Mouse (Mus musculus): ENCODE results near the gene Ggct. TPM values are rescaled to one million over a fixed set of nuclear protein-coding genes. Genes with fewer than 3 reads are reported as not detected.

The Ggct gene
- polyA plus RNA-seq, 1 experiment from 2014 or later: 10.8 TPM

GRCm38 (mm10) chr6:55003559-55003958 is 10.8 kb upstream of the Ggct start:
- Histone ChIP-seq H3K27me3 (ENCODE audit: control insufficient read depth, insufficient read depth, low read length) (no peaks in the 10 kb centered on the region), H3K4me2 (ENCODE audit: low read depth, low read length) (no peak overlapping the region), H3K27ac (ENCODE audit: low read length) (no peak overlapping the region), H3K9me3 (replicated peaks; ENCODE audit: control insufficient read depth, low read length) (no peaks in the 10 kb centered on the region), H3K4me3 (replicated peaks; ENCODE audit: low read length) (no peak overlapping the region), H3K9ac (ENCODE audit: low read length) (no peak overlapping the region), H3K36me3 (ENCODE audit: control insufficient read depth, insufficient read depth, low read length) (no peaks in the 10 kb centered on the region), H3K4me1 (ENCODE audit: control insufficient read depth, insufficient read depth, low read length) (no peaks in the 10 kb centered on the region)
- ATAC-seq (ENCODE audit: insufficient read depth, low FRiP score): no peak
- WGBS: 62% methylated on average over 4 of the region's 4 CpGs

DNA sequence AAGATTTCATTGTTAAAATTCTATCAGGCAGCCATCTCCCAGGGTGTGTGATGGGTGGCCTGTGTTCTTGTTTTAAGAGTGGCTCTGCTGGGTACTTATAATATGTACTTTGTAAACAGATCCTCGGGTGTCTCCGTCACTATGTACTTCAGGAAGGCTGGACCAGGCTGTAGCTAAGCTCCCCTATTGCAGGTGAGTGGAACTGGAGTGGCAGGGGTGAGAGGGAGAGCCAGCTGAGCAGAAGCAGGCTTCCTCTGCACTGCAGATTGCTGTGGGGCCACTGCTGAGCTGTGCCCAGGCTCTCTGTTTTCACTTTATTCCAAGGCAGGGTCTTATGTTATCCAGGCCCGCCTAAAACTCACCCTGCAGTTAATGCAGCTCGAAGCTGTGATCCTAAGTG is 9.7 kb upstream of the Ggct start:
- Histone ChIP-seq H3K4me1 (ENCODE audit: control insufficient read depth, insufficient read depth, low read length) (no peaks in the 10 kb centered on the region), H3K27ac (ENCODE audit: low read length) (no peak overlapping the region), H3K4me3 (replicated peaks; ENCODE audit: low read length) (no peak overlapping the region), H3K36me3 (ENCODE audit: control insufficient read depth, insufficient read depth, low read length) (no peaks in the 10 kb centered on the region), H3K4me2 (ENCODE audit: low read depth, low read length) (no peak overlapping the region), H3K9me3 (replicated peaks; ENCODE audit: control insufficient read depth, low read length) (no peaks in the 10 kb centered on the region), H3K27me3 (ENCODE audit: control insufficient read depth, insufficient read depth, low read length) (no peaks in the 10 kb centered on the region), H3K9ac (ENCODE audit: low read length) (no peak overlapping the region)
- no peak for ATAC-seq (ENCODE audit: insufficient read depth, low FRiP score)
- 58% methylated on average over 4 of the region's 4 CpGs for WGBS

- Histone ChIP-seq H3K27ac (ENCODE audit: low read length) (no peak overlapping the region), H3K27me3 (ENCODE audit: control insufficient read depth, insufficient read depth, low read length) (no peaks in the 10 kb centered on the region), H3K4me2 (ENCODE audit: low read depth, low read length) (no peak overlapping the region), H3K4me3 (replicated peaks; ENCODE audit: low read length) (no peak overlapping the region), H3K9ac (ENCODE audit: low read length) (no peak overlapping the region), H3K36me3 (ENCODE audit: control insufficient read depth, insufficient read depth, low read length) (no peaks in the 10 kb centered on the region), H3K9me3 (replicated peaks; ENCODE audit: control insufficient read depth, low read length) (no peaks in the 10 kb centered on the region), H3K4me1 (ENCODE audit: control insufficient read depth, insufficient read depth, low read length) (no peaks in the 10 kb centered on the region)
- WGBS: 78% methylated on average over 4 of the region's 4 CpGs
- ATAC-seq (ENCODE audit: insufficient read depth, low FRiP score): no peak
Observed at GRCm38 (mm10) chr6:55001320-55001719, 8.6 kb upstream of the Ggct start.

DNA sequence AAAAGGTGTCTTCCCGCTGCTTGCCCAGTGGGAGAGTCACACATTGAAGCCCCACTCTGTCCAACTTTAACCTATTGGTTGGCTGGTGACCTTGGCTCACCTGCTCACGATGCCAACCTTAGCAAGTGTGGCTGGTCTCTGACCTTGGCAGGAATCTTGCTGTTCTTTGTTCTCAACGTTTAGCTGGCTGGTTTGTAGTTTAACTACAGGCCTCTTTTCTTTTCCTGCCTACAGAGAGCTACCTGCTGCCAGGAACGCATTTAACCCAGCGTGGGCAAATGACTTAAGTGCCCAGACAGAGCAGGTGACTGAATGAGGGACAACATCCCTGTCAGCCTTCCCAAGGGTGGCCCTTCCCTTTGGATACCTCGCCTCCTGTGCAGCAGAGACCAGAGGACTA is 5.0 kb upstream of the Ggct start:
- no peaks in the 10 kb centered on the region for H3K36me3 ChIP-seq (ENCODE audit: control insufficient read depth, insufficient read depth, low read length)
- no peaks in the 10 kb centered on the region for H3K4me1 ChIP-seq (ENCODE audit: control insufficient read depth, insufficient read depth, low read length)
- H3K4me2 ChIP-seq (ENCODE audit: low read depth, low read length): no peak overlapping the region
- no peak overlapping the region for H3K27ac ChIP-seq (ENCODE audit: low read length)
- no peak for ATAC-seq (ENCODE audit: insufficient read depth, low FRiP score)
- H3K27me3 ChIP-seq (ENCODE audit: control insufficient read depth, insufficient read depth, low read length): no peaks in the 10 kb centered on the region
- no peak overlapping the region for H3K4me3 ChIP-seq (replicated peaks; ENCODE audit: low read length)
- H3K9me3 ChIP-seq (replicated peaks; ENCODE audit: control insufficient read depth, low read length): no peaks in the 10 kb centered on the region
- H3K9ac ChIP-seq (ENCODE audit: low read length): no peak overlapping the region
- 71% methylated on average over 6 of the region's 6 CpGs for WGBS

- no peaks in the 10 kb centered on the region for H3K36me3 ChIP-seq (ENCODE audit: control insufficient read depth, insufficient read depth, low read length)
- 75% methylated on average over 3 of the region's 3 CpGs for WGBS
- H3K4me3 ChIP-seq (replicated peaks; ENCODE audit: low read length): no peak overlapping the region
- H3K27ac ChIP-seq (ENCODE audit: low read length): no peak overlapping the region
- H3K9ac ChIP-seq (ENCODE audit: low read length): no peak overlapping the region
- H3K4me1 ChIP-seq (ENCODE audit: control insufficient read depth, insufficient read depth, low read length): peaks cover 7% of the 10 kb centered on the region
- H3K4me2 ChIP-seq (ENCODE audit: low read depth, low read length): no peak overlapping the region
- no peaks in the 10 kb centered on the region for H3K27me3 ChIP-seq (ENCODE audit: control insufficient read depth, insufficient read depth, low read length)
- no peaks in the 10 kb centered on the region for H3K9me3 ChIP-seq (replicated peaks; ENCODE audit: control insufficient read depth, low read length)
- ATAC-seq (ENCODE audit: insufficient read depth, low FRiP score): no peak
Observed at GRCm38 (mm10) chr6:54996361-54996760, 3.6 kb upstream of the Ggct start.

DNA sequence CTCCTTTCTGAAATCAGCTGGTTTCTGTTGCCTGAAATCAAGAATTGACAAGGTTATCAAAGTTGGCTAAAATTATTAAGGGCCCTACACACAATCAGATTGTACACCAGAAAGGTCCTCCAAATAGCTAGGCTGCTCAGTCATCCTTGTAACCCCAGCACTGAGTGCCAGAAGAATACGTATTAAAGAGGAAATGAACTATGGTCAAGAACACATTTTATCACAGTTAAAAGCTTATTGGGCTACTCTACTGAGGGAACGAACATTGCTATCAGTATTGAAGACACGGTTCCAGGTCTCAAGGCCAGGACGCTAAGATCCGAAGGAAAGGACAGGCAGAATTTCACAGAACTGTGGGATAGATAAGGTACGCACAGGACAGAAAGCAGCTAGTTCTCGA is 609 bp downstream of the Ggct start:
- peak overlapping the region; percentile 54 for H3K4me3 ChIP-seq (replicated peaks; ENCODE audit: low read length)
- peaks cover 7% of the 10 kb centered on the region for H3K4me1 ChIP-seq (ENCODE audit: control insufficient read depth, insufficient read depth, low read length)
- no peaks in the 10 kb centered on the region for H3K9me3 ChIP-seq (replicated peaks; ENCODE audit: control insufficient read depth, low read length)
- peak overlapping the region; percentile 64 for H3K9ac ChIP-seq (ENCODE audit: low read length)
- peak overlapping the region; percentile 92 for H3K4me2 ChIP-seq (ENCODE audit: low read depth, low read length)
- peak overlapping the region; percentile 41; the same call in 1 of the 2 replicates for H3K27ac ChIP-seq (ENCODE audit: low read length)
- ATAC-seq (ENCODE audit: insufficient read depth, low FRiP score): no peak
- H3K36me3 ChIP-seq (ENCODE audit: control insufficient read depth, insufficient read depth, low read length): no peaks in the 10 kb centered on the region
- no peaks in the 10 kb centered on the region for H3K27me3 ChIP-seq (ENCODE audit: control insufficient read depth, insufficient read depth, low read length)
- 2% methylated on average over 7 of the region's 7 CpGs for WGBS

GRCm38 (mm10) chr6:54991189-54991588 is 1.6 kb downstream of the Ggct start:
- no peak for ATAC-seq (ENCODE audit: insufficient read depth, low FRiP score)
- Histone ChIP-seq H3K4me3 (replicated peaks; ENCODE audit: low read length) (no peak overlapping the region), H3K27ac (ENCODE audit: low read length) (no peak overlapping the region), H3K9me3 (replicated peaks; ENCODE audit: control insufficient read depth, low read length) (no peaks in the 10 kb centered on the region), H3K27me3 (ENCODE audit: control insufficient read depth, insufficient read depth, low read length) (no peaks in the 10 kb centered on the region), H3K36me3 (ENCODE audit: control insufficient read depth, insufficient read depth, low read length) (no peaks in the 10 kb centered on the region), H3K4me2 (ENCODE audit: low read depth, low read length) (no peak overlapping the region), H3K9ac (ENCODE audit: low read length) (no peak overlapping the region), H3K4me1 (ENCODE audit: control insufficient read depth, insufficient read depth, low read length) (peaks cover 7% of the 10 kb centered on the region)
- 68% methylated on average over 2 of the region's 2 CpGs for WGBS

GRCm38 (mm10) chr6:54988141-54988540 is 4.6 kb downstream of the Ggct start:
- H3K4me2 ChIP-seq (ENCODE audit: low read depth, low read length): no peak overlapping the region
- no peak overlapping the region for H3K9ac ChIP-seq (ENCODE audit: low read length)
- WGBS: 91% methylated on average over 6 of the region's 6 CpGs
- no peak overlapping the region for H3K27ac ChIP-seq (ENCODE audit: low read length)
- ATAC-seq (ENCODE audit: insufficient read depth, low FRiP score): no peak
- H3K9me3 ChIP-seq (replicated peaks; ENCODE audit: control insufficient read depth, low read length): no peaks in the 10 kb centered on the region
- no peaks in the 10 kb centered on the region for H3K27me3 ChIP-seq (ENCODE audit: control insufficient read depth, insufficient read depth, low read length)
- no peak overlapping the region for H3K4me3 ChIP-seq (replicated peaks; ENCODE audit: low read length)
- H3K36me3 ChIP-seq (ENCODE audit: control insufficient read depth, insufficient read depth, low read length): no peaks in the 10 kb centered on the region
- peaks cover 7% of the 10 kb centered on the region for H3K4me1 ChIP-seq (ENCODE audit: control insufficient read depth, insufficient read depth, low read length)

GRCm38 (mm10) chr6:54984096-54984495 is 8.7 kb downstream of the Ggct start:
- 91% methylated on average over 8 of the region's 8 CpGs for WGBS
- H3K9ac ChIP-seq (ENCODE audit: low read length): no peak overlapping the region
- H3K4me3 ChIP-seq (replicated peaks; ENCODE audit: low read length): no peak overlapping the region
- no peak overlapping the region for H3K27ac ChIP-seq (ENCODE audit: low read length)
- H3K27me3 ChIP-seq (ENCODE audit: control insufficient read depth, insufficient read depth, low read length): no peaks in the 10 kb centered on the region
- no peak for ATAC-seq (ENCODE audit: insufficient read depth, low FRiP score)
- no peak overlapping the region for H3K4me2 ChIP-seq (ENCODE audit: low read depth, low read length)
- no peaks in the 10 kb centered on the region for H3K36me3 ChIP-seq (ENCODE audit: control insufficient read depth, insufficient read depth, low read length)
- no peaks in the 10 kb centered on the region for H3K9me3 ChIP-seq (replicated peaks; ENCODE audit: control insufficient read depth, low read length)
- no peaks in the 10 kb centered on the region for H3K4me1 ChIP-seq (ENCODE audit: control insufficient read depth, insufficient read depth, low read length)

DNA sequence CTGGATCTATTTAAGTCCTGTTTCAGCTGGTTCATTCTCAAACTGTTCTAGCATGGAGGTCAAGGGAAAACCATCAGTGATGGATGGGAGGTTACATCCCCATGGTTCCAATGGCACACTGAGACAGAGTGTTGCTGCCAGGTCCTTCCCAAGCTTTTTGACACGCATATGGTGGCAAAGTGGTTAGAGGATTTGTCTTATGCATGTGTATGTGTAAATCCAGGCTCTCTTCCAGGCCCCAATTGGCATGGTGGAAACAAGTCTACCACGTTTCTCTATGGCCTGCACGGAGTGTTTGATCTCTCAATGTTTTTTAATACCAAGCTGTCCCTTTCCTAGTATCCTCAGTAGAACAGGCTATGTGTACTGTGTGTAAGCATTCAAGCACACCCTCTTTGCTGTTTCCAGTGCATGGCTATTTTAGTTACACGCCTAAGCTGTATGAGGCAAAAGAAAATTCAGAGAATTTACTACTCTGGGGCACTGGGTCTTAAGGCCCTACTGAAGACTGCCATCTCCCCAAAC is 9.2 kb downstream of the Ggct start:
- WGBS: 88% methylated on average over 4 of the region's 4 CpGs

More for the DNA sequence above, 9.2 kb downstream of the Ggct start:
- Histone ChIP-seq H3K4me2 (ENCODE audit: low read depth, low read length) (no peak overlapping the region), H3K27me3 (ENCODE audit: control insufficient read depth, insufficient read depth, low read length) (no peaks in the 10 kb centered on the region), H3K27ac (ENCODE audit: low read length) (no peak overlapping the region), H3K4me3 (replicated peaks; ENCODE audit: low read length) (no peak overlapping the region), H3K36me3 (ENCODE audit: control insufficient read depth, insufficient read depth, low read length) (no peaks in the 10 kb centered on the region), H3K9me3 (replicated peaks; ENCODE audit: control insufficient read depth, low read length) (no peaks in the 10 kb centered on the region), H3K9ac (ENCODE audit: low read length) (no peak overlapping the region), H3K4me1 (ENCODE audit: control insufficient read depth, insufficient read depth, low read length) (no peaks in the 10 kb centered on the region)
- ATAC-seq (ENCODE audit: insufficient read depth, low FRiP score): no peak
